Mouse (Mus musculus) neutrophil, adult 5-6 weeks (primary cell): ENCODE results near the gene Flg. TPM values are rescaled to one million over a fixed set of nuclear protein-coding genes. Genes with fewer than 3 reads are reported as not detected.

ENCODE experiments used
- ATAC-seq: fragments of 151-379, 151-347 bp; 2 replicates; pipeline ENCODE4 v1.8.0; 2017; ENCODE audit warnings: mild to moderate bottlenecking, moderate TSS enrichment; ENCODE audit not compliant: insufficient number of reproducible peaks, poor library complexity, low FRiP score, severe bottlenecking; ENCODE audit errors: extremely low read depth
- total RNA-seq: library from RNA; stranded (forward); fragments of 200-1000 nt; gene quantifications from 2 replicates; pipeline ENCODE4 v1.2.3, GENCODE M21; 2017

Gene Flg
- not detected in 2 replicates for total RNA-seq

- ATAC-seq = no peak
These were observed at the start of gene Flg for GRCm38 (mm10) chr3:93273223-93273622. Gene Flg (plus strand): TSS chr3:93273523.

GRCm38 (mm10) chr3:93297542-93297941, 24.2 kb downstream of the Flg start:
- ATAC-seq = no peak

- no peak for ATAC-seq
These were observed 26.5 kb downstream of the Flg start for GRCm38 (mm10) chr3:93299832-93300231.

- no peak for ATAC-seq
These were observed 28.6 kb downstream of the Flg start for GRCm38 (mm10) chr3:93301896-93302295.

GRCm38 (mm10) chr3:93306142-93306541, 32.8 kb downstream of the Flg start:
- no peak for ATAC-seq

- no peak for ATAC-seq
These were observed 38.0 kb downstream of the Flg start for GRCm38 (mm10) chr3:93311371-93311770.

- ATAC-seq = no peak
These were observed 41.1 kb downstream of the Flg start for GRCm38 (mm10) chr3:93314388-93314787.

- ATAC-seq = no peak
These were observed 46.1 kb downstream of the Flg start, which contains the start of gene Hrnr for GRCm38 (mm10) chr3:93319449-93319848. Gene Hrnr (plus strand): TSS chr3:93319749.

GRCm38 (mm10) chr3:93337749-93338148, 64.4 kb downstream of the Flg start:
- no peak for ATAC-seq

GRCm38 (mm10) chr3:93340021-93340420, 66.7 kb downstream of the Flg start:
- no peak for ATAC-seq

Other genes with a start within 250 kb of the Flg start
- gene Gm4858, start 204.7 kb upstream of the Flg start, total RNA-seq = 0.25 TPM in 1 of 2 replicates, not detected in the other
- not detected in 2 replicates for gene Crnn, start 128.7 kb upstream of the Flg start, total RNA-seq
- 0.12 TPM in 1 of 2 replicates, not detected in the other for gene Flg2, start 76.2 kb upstream of the Flg start, total RNA-seq
- gene Hrnr, start 46.2 kb downstream of the Flg start, total RNA-seq = not detected in 2 replicates
- gene Rptn, start 120.2 kb downstream of the Flg start, total RNA-seq = not detected in 2 replicates
- gene Tchh, start 168.8 kb downstream of the Flg start, total RNA-seq = 0.23 and 0.25 TPM in 2 replicates
- not detected in 2 replicates for gene Tchhl1, start 195.2 kb downstream of the Flg start, total RNA-seq
- gene S100a11, start 247.0 kb downstream of the Flg start, total RNA-seq = 584 and 660 TPM in 2 replicates